Mouse (Mus musculus): ENCODE measurements at regions not wholly inside any gene's neighbourhood (a gene's known extent, or its start where the extent isn't known, plus 50 kb on each side); places are given as distances from the start of the nearest gene placed in this dataset.

GRCm38 (mm10) chr12:117397512-117397911, 118.8 kb upstream of the Rapgef5 start:
- Histone ChIP-seq H3K9me3 (replicated peaks; ENCODE audit: control insufficient read depth, insufficient read depth, low read length, poor library complexity, severe bottlenecking) (no peaks in the 10 kb centered on the region), H3K36me3 (ENCODE audit: control insufficient read depth, insufficient read depth, low read length, poor library complexity, severe bottlenecking) (no peaks in the 10 kb centered on the region), H3K27ac (ENCODE audit: insufficient read depth, low read length) (no peak overlapping the region), H3K9ac (ENCODE audit: low read depth, poor library complexity, severe bottlenecking) (no peak overlapping the region), H3K4me1 (ENCODE audit: control insufficient read depth, insufficient read depth, low read length) (no peaks in the 10 kb centered on the region), H3K4me3 (ENCODE audit: low read depth, low read length) (no peak overlapping the region), H3K27me3 (ENCODE audit: control insufficient read depth, insufficient read depth, low read length, poor library complexity, severe bottlenecking) (no peaks in the 10 kb centered on the region)
- no peak for TF ChIP-seq CTCF (IDR thresholded peaks at IDR 0.05; ENCODE audit: low read depth, low read length)

GRCm38 (mm10) chr12:117403513-117404156, 112.6 kb upstream of the Rapgef5 start:
- TF ChIP-seq POLR2A (IDR thresholded peaks at IDR 0.05; ENCODE audit: insufficient read depth, low read length) = no peak
- peak; percentile 77 for TF ChIP-seq CTCF (IDR thresholded peaks at IDR 0.05; ENCODE audit: low read depth, low read length)
- TF ChIP-seq EP300 (IDR thresholded peaks at IDR 0.05; ENCODE audit: insufficient read depth, low read depth, low read length) = 0 out of 2 replicates have a peak, but pooled peaks have one; percentile 27
- Histone ChIP-seq H3K36me3 (ENCODE audit: control insufficient read depth, insufficient read depth, low read length, poor library complexity, severe bottlenecking) (no peaks in the 10 kb centered on the region), H3K4me1 (ENCODE audit: control insufficient read depth, insufficient read depth, low read length) (peaks cover 2% of the 10 kb centered on the region), H3K9ac (ENCODE audit: low read depth, poor library complexity, severe bottlenecking) (no peak overlapping the region), H3K9me3 (replicated peaks; ENCODE audit: control insufficient read depth, insufficient read depth, low read length, poor library complexity, severe bottlenecking) (no peaks in the 10 kb centered on the region), H3K27me3 (ENCODE audit: control insufficient read depth, insufficient read depth, low read length, poor library complexity, severe bottlenecking) (no peaks in the 10 kb centered on the region), H3K27ac (ENCODE audit: insufficient read depth, low read length) (no peak overlapping the region), H3K4me3 (ENCODE audit: low read depth, low read length) (no peak overlapping the region)

DNA sequence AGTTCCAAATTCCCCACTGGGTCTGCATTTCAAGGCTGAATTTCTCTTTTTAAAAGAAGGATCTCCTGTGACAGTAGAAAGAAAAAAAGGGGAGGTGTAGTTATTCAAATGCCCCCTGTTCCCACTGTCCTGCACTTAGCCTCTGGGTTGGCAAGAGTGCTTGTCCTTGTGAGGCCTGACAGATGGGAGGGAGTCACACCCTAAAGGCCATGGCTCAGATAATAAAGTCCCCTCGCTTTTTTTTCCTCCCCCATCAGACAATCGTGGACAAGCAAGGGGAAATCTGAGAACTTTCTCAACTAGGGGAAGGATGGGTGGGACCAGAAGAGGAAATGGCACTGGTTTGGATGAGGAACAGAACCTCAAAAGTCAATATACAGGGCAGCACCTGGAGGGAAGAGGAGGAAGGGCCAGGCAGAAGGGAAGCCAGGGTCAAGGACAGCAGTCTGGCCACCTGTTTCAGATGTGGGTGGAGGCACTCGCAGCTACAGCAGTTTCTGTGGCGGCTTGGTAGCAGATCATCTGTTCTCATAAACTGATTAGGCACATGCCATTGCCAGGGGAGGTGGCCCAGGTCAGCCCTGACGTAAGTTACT, 112.0 kb upstream of the Rapgef5 start:
- TF ChIP-seq EP300 (IDR thresholded peaks at IDR 0.05; ENCODE audit: insufficient read depth, low read depth, low read length) (peak; percentile 30; the same call in 1 of the 2 replicates), POLR2A (IDR thresholded peaks at IDR 0.05; ENCODE audit: insufficient read depth, low read length) (no peak), CTCF (IDR thresholded peaks at IDR 0.05; ENCODE audit: low read depth, low read length) (no peak)
- H3K27ac ChIP-seq (ENCODE audit: insufficient read depth, low read length) = no peak overlapping the region
- H3K9ac ChIP-seq (ENCODE audit: low read depth, poor library complexity, severe bottlenecking) = no peak overlapping the region
- no peaks in the 10 kb centered on the region for H3K9me3 ChIP-seq (replicated peaks; ENCODE audit: control insufficient read depth, insufficient read depth, low read length, poor library complexity, severe bottlenecking)
- no peak overlapping the region for H3K4me3 ChIP-seq (ENCODE audit: low read depth, low read length)
- no peaks in the 10 kb centered on the region for H3K27me3 ChIP-seq (ENCODE audit: control insufficient read depth, insufficient read depth, low read length, poor library complexity, severe bottlenecking)
- H3K4me1 ChIP-seq (ENCODE audit: control insufficient read depth, insufficient read depth, low read length) = peaks cover 2% of the 10 kb centered on the region
- no peaks in the 10 kb centered on the region for H3K36me3 ChIP-seq (ENCODE audit: control insufficient read depth, insufficient read depth, low read length, poor library complexity, severe bottlenecking)

DNA sequence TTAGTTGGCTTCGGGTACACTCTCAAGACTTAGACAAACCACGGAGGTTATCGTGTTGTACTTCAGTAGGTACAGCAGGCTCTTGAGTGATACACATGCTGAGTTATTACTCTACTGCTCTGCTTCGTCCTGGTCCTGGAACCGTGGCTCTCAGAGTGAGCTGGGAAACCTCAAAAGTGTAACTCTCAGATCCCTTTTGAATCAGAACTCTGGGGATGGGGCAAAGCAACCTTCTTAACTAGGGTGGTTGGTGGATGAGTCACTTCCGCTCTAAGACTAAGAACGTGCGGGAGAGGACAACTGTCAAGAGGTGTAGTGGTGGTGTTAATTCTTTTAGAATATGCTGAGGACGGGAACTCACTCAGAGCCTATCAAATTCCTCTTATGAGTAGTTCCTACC, 109.4 kb upstream of the Rapgef5 start:
- TF ChIP-seq POLR2A (IDR thresholded peaks at IDR 0.05; ENCODE audit: insufficient read depth, low read length) = no peak
- TF ChIP-seq CTCF (IDR thresholded peaks at IDR 0.05; ENCODE audit: low read depth, low read length) = no peak
- no peak for TF ChIP-seq EP300 (IDR thresholded peaks at IDR 0.05; ENCODE audit: insufficient read depth, low read depth, low read length)
- H3K36me3 ChIP-seq (ENCODE audit: control insufficient read depth, insufficient read depth, low read length, poor library complexity, severe bottlenecking) = no peaks in the 10 kb centered on the region

DNA sequence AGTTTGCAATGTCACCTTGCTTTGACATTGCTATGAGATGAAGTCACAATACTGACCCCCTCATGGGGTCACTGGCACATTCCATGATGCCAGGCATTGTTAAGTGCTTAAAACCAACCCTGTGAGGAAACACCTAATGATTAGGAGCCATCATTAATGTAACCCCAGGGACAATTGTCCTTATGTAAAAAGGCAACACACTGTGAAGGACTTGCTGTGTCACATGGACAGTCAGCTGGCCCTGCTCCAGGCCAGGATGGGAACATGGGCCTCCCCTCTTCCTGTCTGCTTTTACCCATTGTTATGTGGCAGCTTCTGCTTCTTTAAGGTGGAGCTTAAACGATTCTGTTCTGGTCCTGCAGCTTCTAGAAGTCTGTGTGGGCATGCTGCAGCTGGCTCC, 105.7 kb upstream of the Rapgef5 start:
- no peak for TF ChIP-seq CTCF (IDR thresholded peaks at IDR 0.05; ENCODE audit: low read depth, low read length)
- no peaks in the 10 kb centered on the region for H3K4me1 ChIP-seq (ENCODE audit: control insufficient read depth, insufficient read depth, low read length)
- no peaks in the 10 kb centered on the region for H3K36me3 ChIP-seq (ENCODE audit: control insufficient read depth, insufficient read depth, low read length, poor library complexity, severe bottlenecking)
- no peaks in the 10 kb centered on the region for H3K27me3 ChIP-seq (ENCODE audit: control insufficient read depth, insufficient read depth, low read length, poor library complexity, severe bottlenecking)
- no peak overlapping the region for H3K27ac ChIP-seq (ENCODE audit: insufficient read depth, low read length)
- H3K4me3 ChIP-seq (ENCODE audit: low read depth, low read length) = no peak overlapping the region
- no peak overlapping the region for H3K9ac ChIP-seq (ENCODE audit: low read depth, poor library complexity, severe bottlenecking)
- H3K9me3 ChIP-seq (replicated peaks; ENCODE audit: control insufficient read depth, insufficient read depth, low read length, poor library complexity, severe bottlenecking) = no peaks in the 10 kb centered on the region

More for the DNA sequence above, 109.4 kb upstream of the Rapgef5 start:
- Histone ChIP-seq H3K9ac (ENCODE audit: low read depth, poor library complexity, severe bottlenecking) (no peak overlapping the region), H3K27ac (ENCODE audit: insufficient read depth, low read length) (no peak overlapping the region), H3K4me3 (ENCODE audit: low read depth, low read length) (no peak overlapping the region), H3K4me1 (ENCODE audit: control insufficient read depth, insufficient read depth, low read length) (peaks cover 2% of the 10 kb centered on the region), H3K9me3 (replicated peaks; ENCODE audit: control insufficient read depth, insufficient read depth, low read length, poor library complexity, severe bottlenecking) (no peaks in the 10 kb centered on the region), H3K27me3 (ENCODE audit: control insufficient read depth, insufficient read depth, low read length, poor library complexity, severe bottlenecking) (no peaks in the 10 kb centered on the region)

DNA sequence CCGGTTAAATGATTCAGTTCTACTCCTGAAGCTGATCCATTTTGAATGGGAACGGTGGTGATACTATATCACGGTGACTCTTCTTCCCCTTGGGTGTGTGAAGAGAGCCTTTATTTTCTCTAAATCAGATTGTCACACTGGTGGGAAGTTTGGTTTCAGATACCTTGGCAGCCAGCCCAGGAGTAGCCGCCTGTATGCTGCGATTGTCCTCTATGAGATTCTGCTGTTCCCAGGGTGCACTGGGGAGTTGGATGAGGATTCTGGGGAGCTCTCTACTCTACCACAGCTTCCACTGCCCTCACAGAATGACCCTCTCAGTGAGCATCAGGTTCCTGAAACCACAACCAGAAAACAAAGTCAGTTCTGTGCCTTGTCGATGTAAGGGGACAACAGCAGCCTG, 104.0 kb upstream of the Rapgef5 start:
- Histone ChIP-seq H3K36me3 (ENCODE audit: control insufficient read depth, insufficient read depth, low read length, poor library complexity, severe bottlenecking) (no peaks in the 10 kb centered on the region), H3K4me1 (ENCODE audit: control insufficient read depth, insufficient read depth, low read length) (no peaks in the 10 kb centered on the region), H3K9ac (ENCODE audit: low read depth, poor library complexity, severe bottlenecking) (no peak overlapping the region), H3K27ac (ENCODE audit: insufficient read depth, low read length) (no peak overlapping the region), H3K4me3 (ENCODE audit: low read depth, low read length) (no peak overlapping the region), H3K27me3 (ENCODE audit: control insufficient read depth, insufficient read depth, low read length, poor library complexity, severe bottlenecking) (no peaks in the 10 kb centered on the region), H3K9me3 (replicated peaks; ENCODE audit: control insufficient read depth, insufficient read depth, low read length, poor library complexity, severe bottlenecking) (no peaks in the 10 kb centered on the region)
- TF ChIP-seq EP300 (IDR thresholded peaks at IDR 0.05; ENCODE audit: insufficient read depth, low read depth, low read length) (no peak), POLR2A (IDR thresholded peaks at IDR 0.05; ENCODE audit: insufficient read depth, low read length) (no peak), CTCF (IDR thresholded peaks at IDR 0.05; ENCODE audit: low read depth, low read length) (no peak)

Measured in ES-Bruce4 (cell line).